Mouse (Mus musculus) stomach, postnatal 0 days (tissue): ENCODE measurements around the gene Lgals4. TPM values are rescaled to one million over a fixed set of nuclear protein-coding genes. Genes with fewer than 3 reads are reported as not detected.

Source experiments
- ATAC-seq: fragments of 200-750 bp; cut with Nextera tagmentation; 2 replicates; pipeline ENCODE4 v1.8.0; 2017; ENCODE audit not compliant: low FRiP score, low TSS enrichment
- DNase-seq: peaks from one replicate; pipeline ENCODE4 v3.0.0-alpha.2; 2016; ENCODE audit warnings: low spot score
- H3K27ac ChIP-seq: fragments of 300-500 bp; sonication (generic); replicated peaks from 2 replicates; pipeline ENCODE4 v1.5.1; 2014; ENCODE audit warnings: mild to moderate bottlenecking, control low read depth
- H3K27me3 ChIP-seq: fragments of 300-500 bp; sonication (generic); 2 replicates; pipeline ENCODE4 v1.6.1; 2014; ENCODE audit warnings: low read length; ENCODE audit not compliant: control insufficient read depth, insufficient read depth
- H3K36me3 ChIP-seq: fragments of 300-500 bp; sonication (generic); 2 replicates; pipeline ENCODE4 v1.6.1; 2014; ENCODE audit warnings: low read length, mixed read lengths; ENCODE audit not compliant: control insufficient read depth, insufficient read depth
- H3K4me1 ChIP-seq: fragments of 300-500 bp; sonication (generic); replicated peaks from 2 replicates; pipeline ENCODE4 v1.6.1; 2014; ENCODE audit warnings: antibody characterized with exemption; ENCODE audit not compliant: control insufficient read depth, insufficient read depth
- H3K4me2 ChIP-seq: fragments of 300-500 bp; sonication (generic); replicated peaks from 2 replicates; pipeline ENCODE4 v1.6.1; 2014; ENCODE audit warnings: low read depth, mild to moderate bottlenecking, control low read depth, moderate library complexity
- H3K4me3 ChIP-seq: fragments of 300-500 bp; sonication (generic); 2 replicates; pipeline ENCODE4 v1.5.1; 2014; ENCODE audit warnings: low read depth, low read length, control low read depth
- H3K9ac ChIP-seq: fragments of 300-500 bp; sonication (generic); 2 replicates; pipeline ENCODE4 v1.6.1; 2014; ENCODE audit warnings: mild to moderate bottlenecking, low read length, control low read depth, mixed read lengths
- H3K9me3 ChIP-seq: fragments of 300-500 bp; sonication (generic); 2 replicates; pipeline ENCODE4 v1.6.1; 2016; ENCODE audit warnings: low read length; ENCODE audit not compliant: control insufficient read depth
- CTCF ChIP-seq: IDR thresholded peaks from 2 replicates; pipeline ENCODE4 v1.5.1; 2016; ENCODE audit warnings: antibody characterized with exemption, low read depth, mild to moderate bottlenecking, moderate library complexity
- EP300 ChIP-seq: optimal IDR thresholded peaks from 2 replicates; pipeline ENCODE3; 2016; ENCODE audit warnings: antibody characterized with exemption
- WGBS: fragments of 180-500 bp; shearing (Covaris S2); extraction: QIAGEN DNeasy Blood & Tissue Kit; methylation state at CpG from one replicate; pipeline ENCODE4 v1.1.7; 2014; 5-methylcytosine and 5-hydroxymethylcytosine counted together
- polyA plus RNA-seq: library from polyadenylated mRNA; unstranded; fragments of >200 nt; fragmentation: Nextera tagmentation; extraction: Ambion mirVana; gene quantifications from 2 replicates; pipeline ENCODE4 v1.2.1, GENCODE M21; 2015

Gene Lgals4
- polyA plus RNA-seq, 1 experiment from 2014 or later, result 489 TPM

GRCm38 (mm10) chr7:28860898-28861297 lies 27.2 kb downstream of the Lgals4 start:
- WGBS, result 84% methylated on average over 6 of the region's 6 CpGs
- H3K27ac ChIP-seq, result no peak overlapping the region
- TF ChIP-seq EP300 (no peak), CTCF (peak; percentile 44)
- H3K4me2 ChIP-seq, result no peak overlapping the region
- H3K36me3 ChIP-seq, result no peaks in the 10 kb centered on the region
- peaks cover 4% of the 10 kb centered on the region; the same call in 1 of the 2 replicates for H3K4me1 ChIP-seq
- no peak overlapping the region for H3K9ac ChIP-seq
- ATAC-seq, result no peak
- no peaks in the 10 kb centered on the region for H3K9me3 ChIP-seq
- H3K4me3 ChIP-seq, result no peak overlapping the region
- DNase-seq, result no peak
- no peaks in the 10 kb centered on the region for H3K27me3 ChIP-seq

GRCm38 (mm10) chr7:28862817-28863499 lies 29.3 kb downstream of the Lgals4 start:
- no peak overlapping the region for H3K4me3 ChIP-seq
- 63% methylated on average over 15 of the region's 15 CpGs for WGBS
- peak; percentile 63 for DNase-seq
- peak overlapping the region; percentile 14; the same call in 1 of the 2 replicates for H3K4me2 ChIP-seq
- no peaks in the 10 kb centered on the region for H3K9me3 ChIP-seq
- H3K27me3 ChIP-seq, result no peaks in the 10 kb centered on the region
- no peak overlapping the region for H3K9ac ChIP-seq
- peak overlapping the region; percentile 73 for H3K27ac ChIP-seq
- H3K4me1 ChIP-seq, result peaks cover 4% of the 10 kb centered on the region; the same call in 1 of the 2 replicates
- TF ChIP-seq EP300, result no peak
- peak; percentile 34; the same call in 1 of the 2 replicates for TF ChIP-seq CTCF
- ATAC-seq, result peak; percentile 49
- H3K36me3 ChIP-seq, result no peaks in the 10 kb centered on the region

GRCm38 (mm10) chr7:28863540-28863939 lies 29.9 kb downstream of the Lgals4 start, which contains the start of gene Lgals7:
Gene Lgals7 (plus strand): TSS chr7:28863853.
- Histone ChIP-seq H3K36me3 (no peaks in the 10 kb centered on the region), H3K4me3 (peak within 1 kb of the TSS; percentile 24), H3K9me3 (no peaks in the 10 kb centered on the region), H3K27ac (peak within 1 kb of the TSS; percentile 73), H3K4me1 (peaks cover 4% of the 10 kb centered on the region; the same call in 1 of the 2 replicates), H3K4me2 (peak within 1 kb of the TSS; percentile 52), H3K9ac (peak within 1 kb of the TSS; percentile 24), H3K27me3 (no peaks in the 10 kb centered on the region)
- TF ChIP-seq EP300, result no peak
- no peak for TF ChIP-seq CTCF
- no peak for ATAC-seq
- no peak for DNase-seq
- WGBS, result 68% methylated on average over 6 of the region's 6 CpGs

GRCm38 (mm10) chr7:28864288-28864750 lies 30.7 kb downstream of the Lgals4 start:
- H3K9ac ChIP-seq, result peak overlapping the region; percentile 24
- H3K4me1 ChIP-seq, result peaks cover 4% of the 10 kb centered on the region; the same call in 1 of the 2 replicates
- H3K36me3 ChIP-seq, result no peaks in the 10 kb centered on the region
- H3K9me3 ChIP-seq, result no peaks in the 10 kb centered on the region
- ATAC-seq (no peak), DNase-seq (peak; percentile 33)
- peak overlapping the region; percentile 52 for H3K4me2 ChIP-seq
- WGBS, result 38% methylated on average over 9 of the region's 9 CpGs
- H3K27me3 ChIP-seq, result no peaks in the 10 kb centered on the region
- H3K27ac ChIP-seq, result peak overlapping the region; percentile 73
- H3K4me3 ChIP-seq, result peak overlapping the region; percentile 24
- TF ChIP-seq CTCF, result no peak
- no peak for TF ChIP-seq EP300

GRCm38 (mm10) chr7:28865481-28866300 lies 32.0 kb downstream of the Lgals4 start:
- H3K4me3 ChIP-seq, result peak overlapping the region; percentile 24; the same call in 1 of the 2 replicates
- no peaks in the 10 kb centered on the region for H3K36me3 ChIP-seq
- peak overlapping the region; percentile 52 for H3K4me2 ChIP-seq
- peaks cover 4% of the 10 kb centered on the region; the same call in 1 of the 2 replicates for H3K4me1 ChIP-seq
- peak overlapping the region; percentile 39; the same call in 1 of the 2 replicates for H3K9ac ChIP-seq
- WGBS, result 36% methylated on average over 33 of the region's 33 CpGs
- DNase-seq, result peak; percentile 86
- TF ChIP-seq CTCF (peak; percentile 49; the same call in 1 of the 2 replicates), EP300 (no peak)
- ATAC-seq, result peak; percentile 53
- no peaks in the 10 kb centered on the region for H3K9me3 ChIP-seq
- no peaks in the 10 kb centered on the region for H3K27me3 ChIP-seq
- peak overlapping the region; percentile 61 for H3K27ac ChIP-seq
